Mouse (Mus musculus): ENCODE measurements around the gene Ppp1r14a. TPM values are rescaled to one million over a fixed set of nuclear protein-coding genes. Genes with fewer than 3 reads are reported as not detected.

Ppp1r14a gene
- polyA plus RNA-seq, 1 experiment from 2014 or later: 5.1 TPM

DNA sequence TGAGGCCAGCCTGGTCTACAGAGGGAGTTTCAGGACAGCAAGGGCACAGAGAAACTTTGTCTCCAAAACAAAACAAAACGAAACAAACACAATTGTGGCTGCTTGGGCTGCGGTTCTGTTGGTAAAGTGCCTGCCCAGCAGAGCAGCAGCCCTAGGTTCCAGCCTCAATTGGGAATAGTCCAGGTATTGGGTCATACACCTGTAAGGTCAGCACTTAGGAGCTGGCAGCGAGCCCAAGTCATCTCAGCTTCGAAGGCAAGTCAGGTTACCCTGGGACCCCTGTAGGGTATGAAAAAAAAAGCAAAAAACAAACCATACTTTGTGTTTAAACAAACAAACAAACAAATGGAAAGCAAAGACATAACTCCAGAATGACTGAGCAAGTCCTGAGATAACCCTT, 33.2 kb upstream of the Ppp1r14a start:
- ATAC-seq: no peak
- CTCF ChIA-PET: no interaction called here
- in situ Hi-C loops (cut with MboI; ENCODE audit: low pct_unique_long_range_greater_than_20kb): no loop called here
- TF ChIP-seq CTCF (IDR thresholded peaks at IDR 0.05): no peak
- no peaks in the 10 kb centered on the region for H3K27me3 ChIP-seq
- POLR2A ChIA-PET: no interaction called here
- DNase-seq (ENCODE audit: low read depth, low spot score): no peak

DNA sequence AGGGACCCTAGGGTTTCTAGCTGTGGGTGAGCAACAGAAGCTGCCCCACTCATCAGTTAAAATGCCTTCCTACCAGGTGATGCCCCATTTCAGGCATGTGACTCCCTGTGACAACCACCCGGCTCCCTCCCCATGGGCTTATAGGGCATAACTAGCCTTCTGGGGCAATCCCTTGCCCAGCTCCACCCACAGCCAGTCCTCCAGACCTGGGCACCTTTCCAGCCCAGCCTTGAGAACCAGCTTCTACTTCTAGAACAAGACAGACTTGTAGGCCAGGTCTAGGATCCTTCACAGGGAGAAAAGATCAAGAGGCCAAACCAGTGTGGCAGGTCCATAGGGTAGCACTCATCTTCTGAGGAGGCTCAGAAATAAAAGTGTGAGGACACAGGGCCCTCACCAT, 31.7 kb upstream of the Ppp1r14a start:
- no peak for TF ChIP-seq CTCF (IDR thresholded peaks at IDR 0.05)
- in situ Hi-C loops (cut with MboI; ENCODE audit: low pct_unique_long_range_greater_than_20kb): no loop called here
- POLR2A ChIA-PET: interaction anchor here (1.5 kb wide), 1 partner anchor 10 kb away, joined by 7 read pairs; the partner anchor contains the start of gene 2200002D01Rik
- no peak for ATAC-seq
- no peak for DNase-seq (ENCODE audit: low read depth, low spot score)
- no peaks in the 10 kb centered on the region for H3K27me3 ChIP-seq
- CTCF ChIA-PET: interaction anchor here (0.8 to 0.9 kb wide), 2 partner anchors 10 to 13 kb away, joined by 3 read pairs; no protein-coding TSS in a partner anchor

- DNase-seq (ENCODE audit: low read depth, low spot score) (no peak), ATAC-seq (no peak)
- H3K27me3 ChIP-seq: no peaks in the 10 kb centered on the region
- TF ChIP-seq CTCF (IDR thresholded peaks at IDR 0.05): no peak
- ChIA-PET POLR2A (interaction anchor here (0.5 to 1.6 kb wide), 3 partner anchors 12 to 57 kb away, joined by 3 to 4 read pairs (median 4); no protein-coding TSS in a partner anchor), CTCF (interaction anchor here (0.6 to 1.6 kb wide), 3 partner anchors 11 to 17 kb away, joined by 3 to 4 read pairs (median 3); no protein-coding TSS in a partner anchor)
- in situ Hi-C loops (cut with MboI; ENCODE audit: low pct_unique_long_range_greater_than_20kb): no loop called here
Measured at GRCm38 (mm10) chr7:29259781-29260730, 29.1 kb upstream of the Ppp1r14a start.

DNA sequence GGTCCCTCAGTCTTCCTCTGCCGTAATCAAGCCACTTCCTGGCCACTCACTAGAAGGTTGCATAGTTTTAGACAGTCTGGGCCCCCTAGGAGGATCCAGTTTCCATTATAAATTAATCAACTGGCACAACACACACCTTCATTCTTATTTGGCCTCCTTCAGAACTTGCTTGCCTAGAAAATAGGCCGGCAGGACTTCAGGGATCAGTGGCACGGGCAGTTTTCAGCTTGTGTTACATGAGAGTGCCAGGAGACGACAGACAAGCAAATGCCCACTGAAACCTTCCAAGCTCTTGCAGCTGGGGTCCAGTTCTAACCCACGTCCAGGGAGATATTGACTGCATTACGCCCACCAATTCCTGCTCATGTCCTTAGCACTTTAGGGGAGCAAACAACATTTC, 27.0 kb upstream of the Ppp1r14a start:
- no peak for ATAC-seq
- in situ Hi-C loops (cut with MboI; ENCODE audit: low pct_unique_long_range_greater_than_20kb): no loop called here
- no peak for DNase-seq (ENCODE audit: low read depth, low spot score)
- TF ChIP-seq CTCF (IDR thresholded peaks at IDR 0.05): no peak
- POLR2A ChIA-PET: no interaction called here
- CTCF ChIA-PET: interaction anchor here (1.1 kb wide), 1 partner anchor 15 kb away, joined by 3 read pairs; no protein-coding TSS in a partner anchor
- no peaks in the 10 kb centered on the region for H3K27me3 ChIP-seq

- CTCF ChIA-PET: interaction anchor here (1.9 kb wide), 1 partner anchor 15 kb away, joined by 10 read pairs; the partner anchor contains the start of gene 2200002D01Rik
- no peak for DNase-seq (ENCODE audit: low read depth, low spot score)
Measured at GRCm38 (mm10) chr7:29263831-29264230, 25.3 kb upstream of the Ppp1r14a start.

GRCm38 (mm10) chr7:29265636-29266035, 23.5 kb upstream of the Ppp1r14a start:
- no peak for TF ChIP-seq CTCF (IDR thresholded peaks at IDR 0.05)
- DNase-seq (ENCODE audit: low read depth, low spot score) (no peak), ATAC-seq (no peak)
- in situ Hi-C loops (cut with MboI; ENCODE audit: low pct_unique_long_range_greater_than_20kb): no loop called here
- CTCF ChIA-PET: interaction anchor here (1.1 to 1.5 kb wide), 2 partner anchors 12 to 21 kb away, joined by 3 to 6 read pairs; no protein-coding TSS in a partner anchor
- no peaks in the 10 kb centered on the region for H3K27me3 ChIP-seq
- POLR2A ChIA-PET: no interaction called here

More at GRCm38 (mm10) chr7:29263831-29264230, 25.3 kb upstream of the Ppp1r14a start:
- in situ Hi-C loops (cut with MboI; ENCODE audit: low pct_unique_long_range_greater_than_20kb): no loop called here
- TF ChIP-seq CTCF (IDR thresholded peaks at IDR 0.05): no peak
- POLR2A ChIA-PET: interaction anchor here (0.6 kb wide), 1 partner anchor 18 kb away, joined by 4 read pairs; no protein-coding TSS in a partner anchor
- ATAC-seq: no peak
- no peaks in the 10 kb centered on the region for H3K27me3 ChIP-seq

- CTCF ChIA-PET: no interaction called here
- H3K27me3 ChIP-seq: no peaks in the 10 kb centered on the region
- no peak for TF ChIP-seq CTCF (IDR thresholded peaks at IDR 0.05)
- in situ Hi-C loops (cut with MboI; ENCODE audit: low pct_unique_long_range_greater_than_20kb): no loop called here
- ATAC-seq (no peak), DNase-seq (ENCODE audit: low read depth, low spot score) (no peak)
- POLR2A ChIA-PET: interaction anchor here (1.3 kb wide), 1 partner anchor 10 kb away, joined by 3 read pairs; no protein-coding TSS in a partner anchor
Measured at GRCm38 (mm10) chr7:29266931-29267330, 22.2 kb upstream of the Ppp1r14a start.

GRCm38 (mm10) chr7:29270445-29270844, 18.7 kb upstream of the Ppp1r14a start:
- ATAC-seq (no peak), DNase-seq (ENCODE audit: low read depth, low spot score) (no peak)
- in situ Hi-C loops (cut with MboI; ENCODE audit: low pct_unique_long_range_greater_than_20kb): no loop called here
- H3K27me3 ChIP-seq: no peaks in the 10 kb centered on the region
- ChIA-PET POLR2A (interaction anchor here (2.2 kb wide), 1 partner anchor 24 kb away, joined by 8 read pairs; no protein-coding TSS in a partner anchor), CTCF (interaction anchor here (0.7 to 3.5 kb wide), 2 partner anchors 11 to 23 kb away, joined by 3 to 13 read pairs; partner anchors contain the start of gene 2200002D01Rik)
- TF ChIP-seq CTCF (IDR thresholded peaks at IDR 0.05): no peak

DNA sequence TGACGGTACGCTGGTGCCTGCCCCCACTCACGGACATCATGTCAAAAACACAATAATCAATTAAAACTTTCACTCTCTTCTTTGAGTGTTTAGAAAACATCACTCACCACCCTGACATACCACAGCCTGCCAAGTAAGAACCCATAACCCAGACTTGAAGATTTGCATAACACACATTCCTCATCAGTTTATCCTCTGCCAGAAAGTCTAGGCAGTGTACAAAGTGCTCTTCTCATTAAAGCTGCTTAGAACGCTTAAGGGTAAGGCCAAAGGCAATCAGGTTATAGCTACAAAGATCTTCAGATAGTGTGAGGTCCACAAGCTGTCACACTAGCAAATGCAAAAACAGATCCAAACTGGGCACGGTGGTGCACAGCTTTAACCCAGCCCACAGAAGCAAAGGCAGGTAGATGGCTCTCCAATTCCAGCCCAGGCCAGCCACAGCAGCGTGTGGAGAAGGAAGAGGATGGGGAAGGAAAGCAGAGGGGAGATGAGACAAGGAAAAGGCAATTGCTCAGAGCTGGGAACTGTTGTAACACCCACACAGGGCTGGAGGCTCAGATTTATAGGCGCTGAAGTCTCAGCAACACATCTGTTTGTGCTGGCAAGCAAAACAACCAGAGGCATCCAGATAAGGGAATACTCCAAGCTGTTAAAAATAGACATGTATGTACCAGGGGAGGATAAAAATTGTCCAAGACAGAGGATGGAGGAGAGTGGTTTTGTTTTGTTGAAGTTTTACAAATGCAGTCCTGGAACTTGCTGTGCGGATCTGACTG, 17.2 kb upstream of the Ppp1r14a start:
- POLR2A ChIA-PET: interaction anchor here (1.2 to 2.2 kb wide), 3 partner anchors 23 to 28 kb away, joined by 3 to 8 read pairs (median 4); partner anchors contain the start of gene 2200002D01Rik
- H3K27me3 ChIP-seq: no peaks in the 10 kb centered on the region
- DNase-seq (ENCODE audit: low read depth, low spot score) (no peak), ATAC-seq (no peak)
- TF ChIP-seq CTCF (IDR thresholded peaks at IDR 0.05): no peak
- in situ Hi-C loops (cut with MboI; ENCODE audit: low pct_unique_long_range_greater_than_20kb): no loop called here
- CTCF ChIA-PET: interaction anchor here (1.1 to 3.3 kb wide), 3 partner anchors 10 to 24 kb away, joined by 3 to 18 read pairs (median 4); partner anchors contain the start of genes 2200002D01Rik and Spint2

DNA sequence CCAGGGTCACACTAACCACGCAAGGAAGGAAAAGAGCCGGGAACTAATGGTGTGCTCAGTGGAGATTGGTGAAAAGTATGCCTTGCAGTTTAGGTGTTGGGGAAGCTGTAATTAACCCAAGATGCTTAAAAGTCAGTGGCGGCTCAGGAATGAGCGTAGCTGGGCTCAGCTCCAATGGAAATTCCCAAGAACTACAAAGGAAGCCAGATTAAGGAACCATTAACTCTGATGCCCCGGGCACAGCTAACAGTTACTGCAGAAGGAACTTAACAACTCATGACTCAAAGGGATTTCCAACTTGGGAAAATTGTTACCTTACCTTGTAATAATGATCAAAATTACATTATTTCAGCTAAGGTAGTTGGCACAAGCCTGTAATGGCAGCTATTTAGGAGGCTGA, 12.4 kb upstream of the Ppp1r14a start:
- ChIA-PET CTCF (interaction anchor here (1.0 to 1.7 kb wide), 7 partner anchors 11 to 150 kb away, joined by 3 to 6 read pairs (median 4); no protein-coding TSS in a partner anchor), POLR2A (interaction anchor here (1.0 to 2.5 kb wide), 2 partner anchors 9 to 29 kb away, joined by 3 to 14 read pairs; partner anchors contain the start of gene 2200002D01Rik)
- in situ Hi-C loops (cut with MboI; ENCODE audit: low pct_unique_long_range_greater_than_20kb): no loop called here
- no peaks in the 10 kb centered on the region for H3K27me3 ChIP-seq
- peak; percentile 84 for DNase-seq (ENCODE audit: low read depth, low spot score)
- peak; percentile 87 for ATAC-seq
- TF ChIP-seq CTCF (IDR thresholded peaks at IDR 0.05): no peak

All from Patski (cell line).